Mouse (Mus musculus) liver, embryonic 14.5 days (tissue): ENCODE measurements at regions not wholly inside any gene's neighbourhood (a gene's known extent, or its start where the extent isn't known, plus 50 kb on each side); places are given as distances from the start of the nearest gene placed in this dataset.

Experiments used
- ATAC-seq: fragments of 200-750 bp; cut with Nextera tagmentation; 2 replicates; pipeline ENCODE4 v1.8.0; 2017; ENCODE audit warnings: moderate number of reproducible peaks, mild to moderate bottlenecking, moderate library complexity; ENCODE audit not compliant: insufficient read depth
- DNase-seq, 3 experiments: peaks; one replicate each; pipeline ENCODE4 v3.0.0-alpha.2; 2012 to 2013; ENCODE audit warnings: low read depth in 3 of 3, low spot score in 3 of 3
- H3K27ac ChIP-seq: fragments of 300-500 bp; sonication (generic); 2 replicates; pipeline ENCODE4 v1.5.1; 2014; ENCODE audit warnings: moderate library complexity, mild to moderate bottlenecking, control low read depth, inconsistent platforms
- H3K27me3 ChIP-seq: fragments of 300-500 bp; sonication (generic); 2 replicates; pipeline ENCODE4 v1.6.1; 2014; ENCODE audit warnings: mild to moderate bottlenecking, low read length, moderate library complexity; ENCODE audit not compliant: control insufficient read depth, insufficient read depth
- H3K36me3 ChIP-seq: fragments of 300-500 bp; sonication (generic); replicated peaks from 2 replicates; pipeline ENCODE4 v1.6.1; 2014; ENCODE audit warnings: low read depth; ENCODE audit not compliant: control insufficient read depth, insufficient read depth
- H3K4me1 ChIP-seq, 2 experiments: fragments of 200-500 bp in 1 of 2; fragments of 300-500 bp in 1 of 2; sonication (generic) in 1 of 2; replicated peaks; 2 replicates each; pipeline ENCODE4 v1.6.1; 2012 to 2014; ENCODE audit warnings: antibody characterized with exemption in 1 of 2, inconsistent platforms in 1 of 2, low read length in 1 of 2; ENCODE audit not compliant: control insufficient read depth in 2 of 2, insufficient read depth in 2 of 2
- H3K4me2 ChIP-seq: fragments of 300-500 bp; sonication (generic); 2 replicates; pipeline ENCODE4 v1.6.1; 2014; ENCODE audit warnings: low read depth, mild to moderate bottlenecking, control low read depth, moderate library complexity
- H3K4me3 ChIP-seq, 2 experiments: fragments of 200-500 bp in 1 of 2; fragments of 300-500 bp in 1 of 2; sonication (generic) in 1 of 2; 2 replicates each; pipeline ENCODE4 v1.5.1; 2012 to 2014; ENCODE audit warnings: low read depth in 2 of 2, low read length in 2 of 2, mild to moderate bottlenecking in 2 of 2, control low read depth in 1 of 2, inconsistent platforms in 1 of 2, moderate library complexity in 1 of 2; ENCODE audit not compliant: insufficient read depth in 1 of 2
- H3K9ac ChIP-seq: fragments of 300-500 bp; sonication (generic); replicated peaks from 2 replicates; pipeline ENCODE4 v1.6.1; 2014; ENCODE audit warnings: mild to moderate bottlenecking, control low read depth, moderate library complexity
- H3K9me3 ChIP-seq: fragments of 300-500 bp; sonication (generic); 2 replicates; pipeline ENCODE4 v1.6.1; 2016; ENCODE audit warnings: low read length, mixed read lengths; ENCODE audit not compliant: control insufficient read depth
- CTCF ChIP-seq: IDR thresholded peaks from 2 replicates; pipeline ENCODE4 v1.5.1; 2016; ENCODE audit warnings: antibody characterized with exemption, low read depth, control low read depth
- EP300 ChIP-seq: IDR thresholded peaks from 2 replicates; pipeline ENCODE4 v1.6.1; 2016; ENCODE audit warnings: antibody characterized with exemption, low read depth
- WGBS: fragments of 180-500 bp; shearing (Covaris S2); extraction: QIAGEN DNeasy Blood & Tissue Kit; methylation state at CpG from one replicate; pipeline ENCODE4 v1.1.7; 2014; ENCODE audit not compliant: insufficient replicate concordance; 5-methylcytosine and 5-hydroxymethylcytosine counted together

DNA sequence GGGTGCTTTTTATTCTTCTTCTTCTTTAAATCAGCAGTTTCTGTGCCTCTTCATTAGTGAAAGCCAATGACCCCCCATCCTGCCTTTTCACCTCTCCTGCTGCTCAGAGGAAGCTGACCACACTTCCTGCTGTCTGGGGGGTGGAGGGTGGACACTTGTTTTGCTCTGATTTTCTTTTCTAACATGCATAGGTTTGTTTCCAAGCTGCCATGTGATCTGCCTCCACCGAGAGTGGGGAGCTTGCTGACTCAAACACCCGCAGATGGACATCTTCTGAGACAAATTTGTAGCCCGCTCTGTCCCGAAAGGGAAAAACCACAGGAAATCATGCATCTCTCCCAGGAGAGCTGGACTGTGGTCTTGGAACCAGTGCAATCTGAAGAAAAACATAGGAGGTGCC is 141.3 kb downstream of the Gm826 start:
- WGBS = 43% methylated on average over 4 of the region's 4 CpGs
- Histone ChIP-seq H3K9me3 (no peaks in the 10 kb centered on the region), H3K4me1 (no peaks in the 10 kb centered on the region), H3K36me3 (no peaks in the 10 kb centered on the region), H3K9ac (no peak overlapping the region), H3K27ac (no peak overlapping the region), H3K4me3 (no peak overlapping the region), H3K27me3 (no peaks in the 10 kb centered on the region), H3K4me2 (no peak overlapping the region)
- no peak for TF ChIP-seq EP300
- DNase-seq = no peak
- no peak for ATAC-seq

GRCm38 (mm10) chr2:160186106-160186505 is 147.9 kb downstream of the Gm826 start:
- Histone ChIP-seq H3K36me3 (no peaks in the 10 kb centered on the region), H3K9ac (no peak overlapping the region), H3K4me1 (no peaks in the 10 kb centered on the region), H3K9me3 (no peaks in the 10 kb centered on the region), H3K4me3 (no peak overlapping the region), H3K27me3 (no peaks in the 10 kb centered on the region), H3K27ac (no peak overlapping the region), H3K4me2 (no peak overlapping the region)
- WGBS = 63% methylated on average over 5 of the region's 5 CpGs
- TF ChIP-seq CTCF = no peak
- no peak for TF ChIP-seq EP300
- DNase-seq (no peak), ATAC-seq (no peak)

DNA sequence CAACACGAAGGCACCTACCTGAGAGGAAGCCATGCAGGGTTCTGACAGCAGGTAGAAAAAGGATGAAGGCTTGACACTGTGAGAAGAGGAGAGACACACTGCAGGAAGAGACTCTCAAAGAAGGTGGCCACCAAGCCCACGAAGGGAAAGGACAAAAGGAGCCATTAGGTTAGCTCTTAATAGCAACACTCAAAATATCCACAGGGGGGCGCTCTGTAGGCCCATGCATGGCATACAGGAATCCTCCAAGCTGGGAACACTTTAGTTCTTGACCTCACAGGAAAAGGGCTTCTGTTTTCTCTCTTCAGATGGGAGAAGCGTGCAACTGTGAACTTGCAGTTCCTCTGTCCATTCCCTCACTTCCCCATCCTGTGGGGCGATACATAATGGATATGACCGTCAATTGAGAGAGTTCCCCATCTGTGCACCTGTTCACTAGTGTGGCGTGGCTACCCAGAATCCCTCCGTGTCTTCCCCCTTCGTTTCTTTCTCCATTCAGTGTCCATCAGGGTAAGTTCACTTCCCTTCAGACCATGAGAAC is 162.9 kb downstream of the Gm826 start:
- Histone ChIP-seq H3K27me3 (no peaks in the 10 kb centered on the region), H3K4me2 (no peak overlapping the region), H3K36me3 (no peaks in the 10 kb centered on the region), H3K9ac (no peak overlapping the region), H3K9me3 (no peaks in the 10 kb centered on the region), H3K27ac (no peak overlapping the region), H3K4me3 (no peak overlapping the region), H3K4me1 (no peaks in the 10 kb centered on the region)
- TF ChIP-seq CTCF (peak; percentile 44), EP300 (no peak)
- WGBS = 36% methylated on average over 9 of the region's 9 CpGs
- no peak for DNase-seq
- no peak for ATAC-seq

GRCm38 (mm10) chr2:160158599-160159261 is 175.2 kb downstream of the Gm826 start:
- no peak overlapping the region for H3K4me2 ChIP-seq

DNA sequence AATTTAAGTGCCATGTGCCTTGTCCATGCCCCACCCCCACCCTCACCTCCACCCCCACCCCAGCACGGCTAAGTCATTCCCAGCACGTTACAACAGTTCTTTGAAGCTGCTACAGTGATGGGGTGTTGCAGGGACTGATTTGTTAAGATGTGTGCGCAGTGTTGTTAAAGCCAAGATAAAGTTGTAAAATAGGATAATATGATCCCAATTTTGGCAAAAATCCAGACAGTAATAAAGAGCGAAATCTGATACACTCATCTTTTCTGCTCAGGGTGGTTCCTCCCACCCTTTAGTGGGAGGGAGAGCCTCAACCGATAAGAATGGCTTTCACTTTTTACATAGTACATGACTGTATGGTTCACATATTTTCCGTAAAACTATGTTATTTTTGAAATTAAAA is 180.2 kb downstream of the Gm826 start:
- no peak overlapping the region for H3K4me3 ChIP-seq
- H3K4me2 ChIP-seq = no peak overlapping the region
- no peaks in the 10 kb centered on the region for H3K27me3 ChIP-seq
- no peak for ATAC-seq
- no peaks in the 10 kb centered on the region for H3K36me3 ChIP-seq
- 53% methylated on average over 6 of the region's 6 CpGs for WGBS
- DNase-seq = no peak
- no peak overlapping the region for H3K27ac ChIP-seq
- no peaks in the 10 kb centered on the region for H3K4me1 ChIP-seq
- H3K9ac ChIP-seq = no peak overlapping the region
- TF ChIP-seq EP300 (no peak), CTCF (no peak)
- no peaks in the 10 kb centered on the region for H3K9me3 ChIP-seq

More at GRCm38 (mm10) chr2:160158599-160159261, 175.2 kb downstream of the Gm826 start:
- Histone ChIP-seq H3K36me3 (no peaks in the 10 kb centered on the region), H3K27ac (no peak overlapping the region), H3K9me3 (no peaks in the 10 kb centered on the region), H3K27me3 (no peaks in the 10 kb centered on the region), H3K4me1 (no peaks in the 10 kb centered on the region), H3K4me3 (no peak overlapping the region), H3K9ac (no peak overlapping the region)
- DNase-seq = no peak
- TF ChIP-seq CTCF (no peak), EP300 (no peak)
- 65% methylated on average over 13 of the region's 13 CpGs for WGBS
- ATAC-seq = no peak
